Mouse (Mus musculus): ENCODE results near the gene Rgs1. TPM values are rescaled to one million over a fixed set of nuclear protein-coding genes. Genes with fewer than 3 reads are reported as not detected.

Rgs1 gene
- polyA plus RNA-seq (2012; rRNA removed) = 0.07 TPM in 1 of 2 replicates, not detected in the other

GRCm38 (mm10) chr1:144248923-144249322 lies at the start of gene Rgs1:
Gene Rgs1 (minus strand): TSS chr1:144249242.
- TF ChIP-seq CTCF (IDR thresholded peaks at IDR 0.05; ENCODE audit: control insufficient read depth, insufficient read depth, insufficient replicate concordance, low read depth, low read length) (no peak), POLR2A (IDR thresholded peaks at IDR 0.05; ENCODE audit: control insufficient read depth, low read depth, low read length) (no peak)
- Histone ChIP-seq H3K36me3 (ENCODE audit: control insufficient read depth, insufficient read depth, low read length) (no peaks in the 10 kb centered on the region), H3K4me1 (ENCODE audit: control insufficient read depth, insufficient read depth, low read length) (no peaks in the 10 kb centered on the region), H3K27ac (ENCODE audit: control insufficient read depth, insufficient read depth, low read depth, low read length) (no peak within 1 kb of the TSS), H3K4me3 (ENCODE audit: control insufficient read depth, low read depth, low read length) (no peak within 1 kb of the TSS), H3K27me3 (ENCODE audit: control insufficient read depth, insufficient read depth, low read length) (no peaks in the 10 kb centered on the region)

GRCm38 (mm10) chr1:144283020-144284014 lies 34.3 kb upstream of the Rgs1 start:
- TF ChIP-seq CTCF (IDR thresholded peaks at IDR 0.05; ENCODE audit: control insufficient read depth, insufficient read depth, insufficient replicate concordance, low read depth, low read length) = no peak
- no peak for TF ChIP-seq POLR2A (IDR thresholded peaks at IDR 0.05; ENCODE audit: control insufficient read depth, low read depth, low read length)
- H3K27me3 ChIP-seq (ENCODE audit: control insufficient read depth, insufficient read depth, low read length) = no peaks in the 10 kb centered on the region
- no peak overlapping the region for H3K4me3 ChIP-seq (ENCODE audit: control insufficient read depth, low read depth, low read length)
- no peaks in the 10 kb centered on the region for H3K36me3 ChIP-seq (ENCODE audit: control insufficient read depth, insufficient read depth, low read length)
- no peak overlapping the region for H3K27ac ChIP-seq (ENCODE audit: control insufficient read depth, insufficient read depth, low read depth, low read length)
- H3K4me1 ChIP-seq (ENCODE audit: control insufficient read depth, insufficient read depth, low read length) = no peaks in the 10 kb centered on the region

GRCm38 (mm10) chr1:144280056-144280455 lies 31.0 kb upstream of the Rgs1 start:
- H3K4me3 ChIP-seq (ENCODE audit: control insufficient read depth, low read depth, low read length) = no peak overlapping the region
- no peaks in the 10 kb centered on the region for H3K36me3 ChIP-seq (ENCODE audit: control insufficient read depth, insufficient read depth, low read length)
- TF ChIP-seq POLR2A (IDR thresholded peaks at IDR 0.05; ENCODE audit: control insufficient read depth, low read depth, low read length) (no peak), CTCF (IDR thresholded peaks at IDR 0.05; ENCODE audit: control insufficient read depth, insufficient read depth, insufficient replicate concordance, low read depth, low read length) (no peak)
- H3K27me3 ChIP-seq (ENCODE audit: control insufficient read depth, insufficient read depth, low read length) = no peaks in the 10 kb centered on the region
- H3K27ac ChIP-seq (ENCODE audit: control insufficient read depth, insufficient read depth, low read depth, low read length) = no peak overlapping the region
- H3K4me1 ChIP-seq (ENCODE audit: control insufficient read depth, insufficient read depth, low read length) = no peaks in the 10 kb centered on the region

DNA sequence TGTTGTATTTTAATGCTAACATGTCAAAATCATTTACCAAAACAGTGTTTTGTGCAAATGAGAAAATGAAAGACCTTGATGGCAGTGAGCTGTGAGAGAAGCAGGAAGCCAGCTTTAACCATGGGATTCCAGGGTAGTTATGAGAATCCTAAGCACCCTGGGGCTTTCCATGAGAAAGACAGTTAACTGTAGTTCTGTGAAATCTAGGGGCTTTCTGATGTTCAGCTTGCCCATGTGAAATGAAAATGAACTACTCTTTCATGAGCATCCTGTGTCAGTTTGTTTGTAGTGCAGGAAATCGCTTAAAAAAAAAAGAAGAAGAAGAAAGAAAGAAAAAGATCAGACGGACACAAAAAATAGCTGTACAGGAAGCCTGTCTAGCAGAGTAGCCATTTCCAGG lies 23.9 kb upstream of the Rgs1 start:
- Histone ChIP-seq H3K36me3 (ENCODE audit: control insufficient read depth, insufficient read depth, low read length) (no peaks in the 10 kb centered on the region), H3K4me3 (ENCODE audit: control insufficient read depth, low read depth, low read length) (no peak overlapping the region), H3K4me1 (ENCODE audit: control insufficient read depth, insufficient read depth, low read length) (no peaks in the 10 kb centered on the region), H3K27me3 (ENCODE audit: control insufficient read depth, insufficient read depth, low read length) (no peaks in the 10 kb centered on the region), H3K27ac (ENCODE audit: control insufficient read depth, insufficient read depth, low read depth, low read length) (no peak overlapping the region)
- TF ChIP-seq POLR2A (IDR thresholded peaks at IDR 0.05; ENCODE audit: control insufficient read depth, low read depth, low read length) (no peak), CTCF (IDR thresholded peaks at IDR 0.05; ENCODE audit: control insufficient read depth, insufficient read depth, insufficient replicate concordance, low read depth, low read length) (no peak)

DNA sequence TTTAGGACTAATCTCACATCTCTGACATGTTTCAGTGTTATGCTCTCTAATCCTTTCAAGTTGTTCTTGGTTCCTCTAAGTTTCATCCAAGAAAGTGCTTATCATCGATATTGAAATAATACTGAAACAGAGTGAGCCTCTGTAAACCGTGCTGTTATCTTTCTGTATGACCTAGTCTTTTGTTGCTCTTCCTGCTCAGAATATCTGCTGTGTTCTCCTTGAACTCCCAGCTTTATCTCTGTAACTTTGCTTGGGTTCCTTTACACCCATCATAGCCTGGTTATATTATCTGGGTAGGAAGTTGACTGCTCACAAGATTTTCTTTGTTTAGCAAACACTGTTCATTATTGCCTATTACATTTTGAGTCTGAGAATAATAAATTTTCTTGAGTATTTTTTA lies 20.1 kb upstream of the Rgs1 start:
- no peak for TF ChIP-seq POLR2A (IDR thresholded peaks at IDR 0.05; ENCODE audit: control insufficient read depth, low read depth, low read length)
- no peak for TF ChIP-seq CTCF (IDR thresholded peaks at IDR 0.05; ENCODE audit: control insufficient read depth, insufficient read depth, insufficient replicate concordance, low read depth, low read length)
- no peaks in the 10 kb centered on the region for H3K4me1 ChIP-seq (ENCODE audit: control insufficient read depth, insufficient read depth, low read length)
- H3K27ac ChIP-seq (ENCODE audit: control insufficient read depth, insufficient read depth, low read depth, low read length) = no peak overlapping the region
- H3K36me3 ChIP-seq (ENCODE audit: control insufficient read depth, insufficient read depth, low read length) = no peaks in the 10 kb centered on the region
- H3K4me3 ChIP-seq (ENCODE audit: control insufficient read depth, low read depth, low read length) = no peak overlapping the region
- H3K27me3 ChIP-seq (ENCODE audit: control insufficient read depth, insufficient read depth, low read length) = no peaks in the 10 kb centered on the region

DNA sequence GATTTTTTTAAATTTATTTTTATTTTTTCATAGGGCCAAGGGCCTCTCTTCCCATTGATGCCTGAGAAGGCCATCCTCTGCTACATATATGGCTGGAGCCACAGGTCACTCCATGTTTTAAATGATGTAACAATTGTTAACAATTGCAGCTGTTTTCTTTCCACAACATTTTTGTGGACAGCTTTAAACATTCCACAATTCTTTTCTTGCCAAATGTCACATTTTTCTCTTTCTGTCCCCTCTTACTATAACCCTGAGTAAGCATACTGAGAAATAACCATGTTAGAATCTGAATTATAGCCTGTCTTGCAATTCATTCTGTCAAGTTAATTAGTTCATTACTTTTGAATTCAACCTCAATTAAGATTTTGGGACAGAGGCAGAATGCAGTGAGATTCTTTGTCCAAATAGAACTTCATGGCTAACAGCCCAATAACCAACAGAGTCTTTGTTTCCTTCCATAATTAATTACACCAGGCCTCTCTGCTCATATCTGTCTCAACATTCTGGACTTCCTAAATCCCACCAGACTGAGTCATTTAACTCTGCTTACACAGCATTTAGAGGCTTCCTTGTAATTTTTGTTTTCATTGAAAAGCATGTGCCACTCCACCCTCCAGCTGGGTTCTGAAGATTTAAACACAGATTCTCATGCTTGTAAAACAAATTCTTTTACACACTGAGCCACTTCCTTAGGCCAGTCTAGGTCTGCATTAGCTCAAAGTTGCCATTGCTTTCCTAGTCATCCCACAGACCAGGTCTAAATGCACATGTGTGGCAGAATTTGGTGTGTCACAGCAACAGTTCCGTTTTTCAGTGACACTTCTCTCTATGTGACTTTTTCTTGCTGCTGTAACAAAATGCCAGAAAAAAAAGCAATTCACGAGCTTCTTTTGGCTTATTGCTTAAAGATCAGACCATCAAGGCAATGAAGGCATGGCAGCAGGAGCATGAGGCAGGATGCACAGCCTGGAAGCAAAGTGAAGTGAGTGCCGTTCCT lies 18.7 kb upstream of the Rgs1 start:
- Histone ChIP-seq H3K27me3 (ENCODE audit: control insufficient read depth, insufficient read depth, low read length) (no peaks in the 10 kb centered on the region), H3K4me1 (ENCODE audit: control insufficient read depth, insufficient read depth, low read length) (no peaks in the 10 kb centered on the region), H3K4me3 (ENCODE audit: control insufficient read depth, low read depth, low read length) (no peak overlapping the region), H3K36me3 (ENCODE audit: control insufficient read depth, insufficient read depth, low read length) (no peaks in the 10 kb centered on the region), H3K27ac (ENCODE audit: control insufficient read depth, insufficient read depth, low read depth, low read length) (no peak overlapping the region)
- no peak for TF ChIP-seq POLR2A (IDR thresholded peaks at IDR 0.05; ENCODE audit: control insufficient read depth, low read depth, low read length)
- TF ChIP-seq CTCF (IDR thresholded peaks at IDR 0.05; ENCODE audit: control insufficient read depth, insufficient read depth, insufficient replicate concordance, low read depth, low read length) = no peak

DNA sequence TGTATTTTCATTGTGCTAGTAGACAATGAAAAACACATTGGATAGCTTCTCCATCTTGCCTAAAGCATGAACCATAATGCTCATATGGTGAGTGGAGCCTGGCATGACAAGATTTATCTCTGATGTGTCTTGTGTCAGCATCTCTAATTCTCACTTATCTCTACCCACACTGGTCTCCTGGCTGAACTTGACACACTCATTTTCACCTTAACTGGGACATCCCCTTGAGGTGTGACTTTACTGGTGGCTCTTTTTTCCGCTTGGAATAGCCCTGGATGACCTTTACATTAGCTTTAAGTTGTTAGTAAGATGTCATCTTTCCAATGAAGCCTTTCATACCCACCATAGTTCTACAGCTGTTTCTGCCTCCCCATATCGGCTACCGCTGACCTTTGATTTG lies 15.0 kb upstream of the Rgs1 start:
- no peak overlapping the region for H3K27ac ChIP-seq (ENCODE audit: control insufficient read depth, insufficient read depth, low read depth, low read length)
- no peaks in the 10 kb centered on the region for H3K27me3 ChIP-seq (ENCODE audit: control insufficient read depth, insufficient read depth, low read length)
- H3K4me3 ChIP-seq (ENCODE audit: control insufficient read depth, low read depth, low read length) = no peak overlapping the region
- TF ChIP-seq POLR2A (IDR thresholded peaks at IDR 0.05; ENCODE audit: control insufficient read depth, low read depth, low read length) = no peak
- no peaks in the 10 kb centered on the region for H3K36me3 ChIP-seq (ENCODE audit: control insufficient read depth, insufficient read depth, low read length)
- H3K4me1 ChIP-seq (ENCODE audit: control insufficient read depth, insufficient read depth, low read length) = no peaks in the 10 kb centered on the region
